In genomic region chr9:24922051-24922860, GRCm38 (mm10) we compare ENCODE assay signal across 19 mouse cellular contexts.
DNase-seq lines count a peak whose midpoint lies in the region; ATAC-seq lines count a peak whose summit lies in the region.
"Had no signal": no experiment of that assay in that cellular context is flagged by ENCODE, and none has a peak within 500 bp of the region (broad histone marks: within the 10 kb centered on the region; RNA-seq: fewer than 3 reads in every experiment).

No protein-coding gene starts in this region.

- H3K27me3 ChIP-seq in forebrain, embryonic 11.5 days (ENCODE audit: control insufficient read depth, insufficient read depth, low read length) = no peaks in the 10 kb centered on the region
- H3K27me3 ChIP-seq in forebrain, embryonic 14.5 days (replicated peaks; ENCODE audit: control insufficient read depth, insufficient read depth, low read length) = no peaks in the 10 kb centered on the region
- no peaks in the 10 kb centered on the region for H3K27me3 ChIP-seq in heart, embryonic 13.5 days (replicated peaks)
- H3K27me3 ChIP-seq in midbrain, embryonic 11.5 days (ENCODE audit: control insufficient read depth, insufficient read depth, low read length) = no peaks in the 10 kb centered on the region
- no peaks in the 10 kb centered on the region for H3K27me3 ChIP-seq in midbrain, embryonic 14.5 days (ENCODE audit: control insufficient read depth, insufficient read depth, low read length)
- H3K27me3 ChIP-seq: embryonic facial prominence, embryonic 13.5 days; limb, embryonic 13.5 days; stomach, embryonic 15.5 days had no signal

- H3K4me1 ChIP-seq in forebrain, embryonic 11.5 days (replicated peaks; ENCODE audit: control insufficient read depth, insufficient read depth, low read length) = no peaks in the 10 kb centered on the region
- H3K4me1 ChIP-seq in forebrain, embryonic 14.5 days (ENCODE audit: control insufficient read depth, insufficient read depth, low read length) = no peaks in the 10 kb centered on the region
- peaks cover 44% of the 10 kb centered on the region for H3K4me1 ChIP-seq in heart, embryonic 13.5 days
- peaks cover 7% of the 10 kb centered on the region; the same call in 1 of the 2 replicates for H3K4me1 ChIP-seq in midbrain, embryonic 11.5 days (ENCODE audit: control insufficient read depth, insufficient read depth, low read length)
- 0 out of 2 replicates have a peak, but pooled peaks cover 3% of the 10 kb centered on the region for H3K4me1 ChIP-seq in midbrain, embryonic 14.5 days (ENCODE audit: control insufficient read depth, insufficient read depth, low read length)
- H3K4me1 ChIP-seq: embryonic facial prominence, embryonic 13.5 days; limb, embryonic 13.5 days; stomach, embryonic 15.5 days had no signal

- intact Hi-C loops in heart, postnatal 25 days (cut with DNase I) = no loop called here

- H3K4me3 ChIP-seq in forebrain, embryonic 11.5 days (ENCODE audit: low read depth, low read length) = no peak overlapping the region
- no peak overlapping the region for H3K4me3 ChIP-seq in forebrain, embryonic 14.5 days (ENCODE audit: low read depth, low read length)
- H3K4me3 ChIP-seq in heart, embryonic 13.5 days = no peak overlapping the region
- H3K4me3 ChIP-seq in midbrain, embryonic 11.5 days (ENCODE audit: low read depth, low read length) = no peak overlapping the region
- H3K4me3 ChIP-seq in midbrain, embryonic 14.5 days (replicated peaks; ENCODE audit: low read depth, low read length) = no peak overlapping the region
- H3K4me3 ChIP-seq: embryonic facial prominence, embryonic 13.5 days; limb, embryonic 13.5 days; stomach, embryonic 15.5 days had no signal

- no peak overlapping the region for H3K4me2 ChIP-seq in forebrain, embryonic 11.5 days (ENCODE audit: low read depth, low read length, severe bottlenecking)
- no peak overlapping the region for H3K4me2 ChIP-seq in forebrain, embryonic 14.5 days (ENCODE audit: low read length)
- H3K4me2 ChIP-seq in heart, embryonic 13.5 days = no peak overlapping the region
- no peak overlapping the region for H3K4me2 ChIP-seq in midbrain, embryonic 11.5 days
- no peak overlapping the region for H3K4me2 ChIP-seq in midbrain, embryonic 14.5 days (ENCODE audit: low read length)
- H3K4me2 ChIP-seq: embryonic facial prominence, embryonic 13.5 days; limb, embryonic 13.5 days; stomach, embryonic 15.5 days had no signal

- H3K9me3 ChIP-seq in forebrain, embryonic 11.5 days (ENCODE audit: control insufficient read depth, low read length) = no peaks in the 10 kb centered on the region
- no peaks in the 10 kb centered on the region for H3K9me3 ChIP-seq in forebrain, embryonic 14.5 days (replicated peaks; ENCODE audit: control insufficient read depth, low read length)
- H3K9me3 ChIP-seq in heart, embryonic 13.5 days = no peaks in the 10 kb centered on the region
- H3K9me3 ChIP-seq in midbrain, embryonic 11.5 days (ENCODE audit: control insufficient read depth, low read length) = no peaks in the 10 kb centered on the region
- no peaks in the 10 kb centered on the region for H3K9me3 ChIP-seq in midbrain, embryonic 14.5 days (ENCODE audit: control insufficient read depth, low read length)
- H3K9me3 ChIP-seq: embryonic facial prominence, embryonic 13.5 days; limb, embryonic 13.5 days; stomach, embryonic 15.5 days had no signal

- 42% methylated on average over 4 of the region's 4 CpGs for WGBS in forebrain, embryonic 11.5 days
- WGBS in forebrain, embryonic 14.5 days = 49% methylated on average over 4 of the region's 4 CpGs
- 52% methylated on average over 4 of the region's 4 CpGs for WGBS in heart, embryonic 13.5 days
- 42% methylated on average over 4 of the region's 4 CpGs for WGBS in midbrain, embryonic 11.5 days
- 15% methylated on average over 4 of the region's 4 CpGs for WGBS in midbrain, embryonic 14.5 days

- peak; percentile 33; the same call in 1 of the 2 replicates for ATAC-seq in forebrain, embryonic 11.5 days (replicated peaks; ENCODE audit: low FRiP score)
- no peak for ATAC-seq in forebrain, embryonic 14.5 days
- ATAC-seq in heart, embryonic 13.5 days (ENCODE audit: extremely low read depth, insufficient number of reproducible peaks, low FRiP score, low TSS enrichment) = no peak
- ATAC-seq in midbrain, embryonic 11.5 days (ENCODE audit: low FRiP score) = peak; percentile 84
- no peak; the same call in 1 of the 2 replicates for ATAC-seq in midbrain, embryonic 14.5 days (ENCODE audit: low FRiP score, low TSS enrichment)
- ATAC-seq: lung, postnatal 0 days had no signal

- no peak overlapping the region for H3K27ac ChIP-seq in forebrain, embryonic 11.5 days (ENCODE audit: low read depth, low read length)
- H3K27ac ChIP-seq in forebrain, embryonic 14.5 days (ENCODE audit: low read depth, low read length) = no peak overlapping the region
- peak overlapping the region; percentile 42 for H3K27ac ChIP-seq in heart, embryonic 13.5 days (replicated peaks)
- no peak overlapping the region for H3K27ac ChIP-seq in midbrain, embryonic 11.5 days (ENCODE audit: low read depth, low read length)
- H3K27ac ChIP-seq in midbrain, embryonic 14.5 days (replicated peaks; ENCODE audit: low read depth, low read length) = no peak overlapping the region
- H3K27ac ChIP-seq: embryonic facial prominence, embryonic 13.5 days; limb, embryonic 13.5 days; macrophage; stomach, embryonic 15.5 days had no signal

- no peak for DNase-seq in forebrain, embryonic 11.5 days (ENCODE audit: low spot score)
- DNase-seq in forebrain, embryonic 14.5 days (ENCODE audit: low spot score) = no peak
- no peak for DNase-seq in heart, postnatal 25 days (ENCODE audit: low spot score)
- peak; percentile 85 for DNase-seq in midbrain, embryonic 11.5 days (ENCODE audit: low spot score, missing footprints)
- DNase-seq in midbrain, embryonic 14.5 days = no peak
- peak; percentile 59 for DNase-seq in retina, postnatal 1 day
- DNase-seq: adrenal gland, postnatal 25 days; cerebellum, adult 11 months; cerebellum, adult 9-11 months; gastrocnemius, postnatal 36 days; kidney, adult 11 months; kidney, postnatal 4 days; thymus, postnatal 25 days had no signal

- no peak overlapping the region for H3K9ac ChIP-seq in forebrain, embryonic 11.5 days (ENCODE audit: low read length)
- H3K9ac ChIP-seq in forebrain, embryonic 14.5 days (ENCODE audit: low read length) = no peak overlapping the region
- H3K9ac ChIP-seq in heart, embryonic 13.5 days = no peak overlapping the region
- no peak overlapping the region for H3K9ac ChIP-seq in midbrain, embryonic 11.5 days (ENCODE audit: low read length)
- no peak overlapping the region for H3K9ac ChIP-seq in midbrain, embryonic 14.5 days (replicated peaks; ENCODE audit: low read length)
- H3K9ac ChIP-seq: embryonic facial prominence, embryonic 13.5 days; limb, embryonic 13.5 days; stomach, embryonic 15.5 days had no signal

- no peaks in the 10 kb centered on the region for H3K36me3 ChIP-seq in forebrain, embryonic 11.5 days (ENCODE audit: control insufficient read depth, insufficient read depth, low read length)
- H3K36me3 ChIP-seq in forebrain, embryonic 14.5 days (ENCODE audit: control insufficient read depth, insufficient read depth, low read length) = no peaks in the 10 kb centered on the region
- H3K36me3 ChIP-seq in heart, embryonic 13.5 days = no peaks in the 10 kb centered on the region
- no peaks in the 10 kb centered on the region for H3K36me3 ChIP-seq in midbrain, embryonic 11.5 days (ENCODE audit: control insufficient read depth, insufficient read depth, low read length)
- H3K36me3 ChIP-seq in midbrain, embryonic 14.5 days (ENCODE audit: control insufficient read depth, insufficient read depth, low read length) = no peaks in the 10 kb centered on the region
- H3K36me3 ChIP-seq: embryonic facial prominence, embryonic 13.5 days; limb, embryonic 13.5 days; stomach, embryonic 15.5 days had no signal

Comparison
In these comparisons a context has a peak if more than half of its experiments do, and no peak if none do; other contexts are left out.
1. ATAC-seq: peak in forebrain, embryonic 11.5 days (single experiment) and midbrain, embryonic 11.5 days (single experiment); none in forebrain, embryonic 14.5 days (single experiment), heart, embryonic 13.5 days (single experiment) and midbrain, embryonic 14.5 days (single experiment).
2. DNase-seq: peak in midbrain, embryonic 11.5 days (single experiment) and retina, postnatal 1 day (single experiment); none in forebrain, embryonic 11.5 days (single experiment), forebrain, embryonic 14.5 days (single experiment), heart, postnatal 25 days (single experiment) and midbrain, embryonic 14.5 days (single experiment).